Mouse (Mus musculus): ENCODE results near the gene Tas2r121.
"Not testable (repeated sequence)": the region's sequence is repeated elsewhere in the genome, so short reads cannot be mapped to it uniquely, and the experiment has no call there.

Tas2r121 gene

DNA sequence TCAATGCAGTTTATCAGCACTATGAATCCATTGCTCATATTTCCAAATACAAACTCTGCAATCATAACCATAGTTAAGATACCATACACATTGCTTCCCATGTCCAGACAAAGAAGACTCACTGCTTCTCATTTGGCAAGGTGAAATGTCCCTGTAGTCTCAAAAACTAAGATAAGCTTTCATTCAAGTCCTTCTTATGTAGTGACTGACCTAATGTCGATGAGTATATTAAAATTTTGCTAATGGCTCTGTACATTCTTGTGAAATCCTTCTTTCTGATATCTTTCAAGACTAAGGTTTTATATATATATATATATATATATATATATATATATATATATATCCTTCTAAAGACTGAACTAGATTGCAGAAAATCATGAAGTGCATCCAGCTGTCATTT lies at the start of gene Tas2r121:
Gene Tas2r121, minus strand, starts transcription at position 101 of the 400 bp plus-strand sequence.
- DNase-seq (ENCODE audit: low read depth in 1 of 2, low spot score in 2 of 2) = no peak

DNA sequence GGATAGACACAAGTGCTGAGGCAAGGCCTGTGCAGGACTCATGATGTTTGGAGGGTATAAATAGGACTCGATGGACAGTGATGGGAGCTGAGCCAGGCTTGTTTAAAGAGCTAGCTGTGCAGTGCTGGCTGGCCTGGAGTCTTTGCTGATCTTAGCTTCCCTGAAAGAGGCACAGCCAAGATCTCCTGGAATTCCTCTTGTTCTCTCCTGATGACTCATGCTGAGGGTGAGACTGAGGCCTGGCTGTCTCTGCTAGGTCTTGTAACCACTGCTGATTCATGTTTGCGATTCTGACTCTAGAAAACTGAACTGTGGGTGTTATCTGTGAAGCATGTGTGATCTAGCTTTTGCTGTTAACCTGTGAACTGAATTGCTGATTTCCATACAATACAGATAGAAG lies 49.4 kb upstream of the Tas2r121 start:
- no peak for DNase-seq (ENCODE audit: low read depth in 1 of 2, low spot score in 2 of 2)

GRCm38 (mm10) chr6:132737935-132738334 lies 37.1 kb upstream of the Tas2r121 start, which contains the start of gene Tas2r115:
Tas2r115 (minus strand) TSS chr6:132738035.
- no peak for DNase-seq (ENCODE audit: low read depth in 1 of 2, low spot score in 2 of 2)

DNA sequence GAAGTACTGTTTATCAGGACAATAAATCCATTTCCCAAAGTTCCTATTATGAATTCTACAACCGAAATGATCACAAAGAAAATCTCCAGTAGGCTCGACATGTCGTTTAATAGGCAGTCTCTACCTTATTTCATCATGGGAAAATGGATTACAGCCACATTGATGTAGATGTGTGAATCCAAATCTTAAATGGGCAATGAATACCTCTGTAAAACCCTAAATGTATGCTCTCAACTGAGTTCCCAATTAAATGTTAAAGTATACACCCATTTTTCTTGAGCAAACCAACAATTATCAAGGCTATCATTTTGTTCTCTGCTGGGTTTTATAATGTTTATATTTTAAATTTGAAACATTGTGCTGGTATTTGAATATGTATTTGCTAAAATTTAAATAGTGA lies 11.0 kb upstream of the Tas2r121 start, which contains the start of gene Tas2r122:
Gene Tas2r122, minus strand, starts transcription at position 101 of the 400 bp plus-strand sequence.
- no peak for DNase-seq (ENCODE audit: low read depth in 1 of 2, low spot score in 2 of 2)

- DNase-seq (ENCODE audit: low read depth in 1 of 2, low spot score in 2 of 2) = not testable (repeated sequence)
These were observed 9.2 kb downstream of the Tas2r121 start for GRCm38 (mm10) chr6:132691596-132691995.

GRCm38 (mm10) chr6:132656653-132657052 lies 44.2 kb downstream of the Tas2r121 start, which contains the start of gene Tas2r120:
Tas2r120 (plus strand) TSS chr6:132656953.
- DNase-seq (ENCODE audit: low read depth in 1 of 2, low spot score in 2 of 2) = no peak

DNA sequence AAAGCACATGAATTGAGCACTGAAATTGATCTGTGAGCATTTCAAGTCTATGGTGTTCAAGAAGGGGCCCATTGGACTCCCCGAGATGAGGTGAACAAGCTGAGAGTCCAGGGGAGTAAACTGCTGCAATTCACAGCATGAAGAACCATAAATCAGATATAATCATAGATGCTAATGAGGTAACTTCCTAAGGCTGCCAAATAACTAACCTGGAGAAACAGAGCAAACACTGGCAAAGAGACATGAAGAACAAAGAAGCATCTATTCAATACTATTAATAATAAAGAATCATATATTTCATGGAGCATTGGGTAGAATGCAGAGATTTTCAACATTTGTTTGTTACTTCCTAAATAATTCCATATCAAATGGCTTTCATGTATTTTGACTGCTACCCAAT lies 49.4 kb downstream of the Tas2r121 start, which contains the start of gene A630073D07Rik:
Gene A630073D07Rik, minus strand, starts transcription at position 101 of the 400 bp plus-strand sequence.
- DNase-seq (ENCODE audit: low read depth in 1 of 2, low spot score in 2 of 2) = no peak

All from monocyte, adult 2 months (primary cell).